Comparison of ENCODE assay signal across 29 mouse cellular contexts in genomic region chr2:73298841-73299240, GRCm38 (mm10). TPM values are rescaled to one million over a fixed set of nuclear protein-coding genes. Genes with fewer than 3 reads are reported as not detected.
"Had no signal": no experiment of that assay in that cellular context is flagged by ENCODE, and none has a peak within 500 bp of the region (broad histone marks: within the 10 kb centered on the region; RNA-seq: fewer than 3 reads in every experiment).

No protein-coding gene starts in this region.

- H3K27me3 ChIP-seq: embryonic facial prominence, embryonic 12.5 days; embryonic facial prominence, embryonic 13.5 days; embryonic facial prominence, embryonic 15.5 days; forebrain, embryonic 12.5 days; forebrain, embryonic 13.5 days; forebrain, embryonic 15.5 days had no signal

- H3K27ac ChIP-seq: embryonic facial prominence, embryonic 10.5 days; embryonic facial prominence, embryonic 12.5 days; embryonic facial prominence, embryonic 13.5 days; embryonic facial prominence, embryonic 15.5 days; forebrain, embryonic 10.5 days; forebrain, embryonic 12.5 days; forebrain, embryonic 13.5 days; forebrain, embryonic 15.5 days; gastrocnemius, adult 2 months; heart, adult 2 months had no signal

- H3K9ac ChIP-seq: embryonic facial prominence, embryonic 12.5 days; embryonic facial prominence, embryonic 13.5 days; embryonic facial prominence, embryonic 15.5 days; forebrain, embryonic 12.5 days; forebrain, embryonic 13.5 days; forebrain, embryonic 15.5 days; forebrain, postnatal 0 days had no signal

- H3K4me2 ChIP-seq: embryonic facial prominence, embryonic 12.5 days; embryonic facial prominence, embryonic 13.5 days; embryonic facial prominence, embryonic 15.5 days; forebrain, embryonic 12.5 days; forebrain, embryonic 13.5 days; forebrain, embryonic 15.5 days had no signal

- DNase-seq: cerebellum, adult 8-10 months; cerebellum, adult 9-10 months; cerebellum, adult 9-11 months; cerebellum, postnatal 10 days; cerebellum, postnatal 14 days; cerebellum, postnatal 25 days; cerebellum, postnatal 36 days; embryo, embryonic 11 days; forebrain, postnatal 0 days; gastrocnemius, adult 2 months; gastrocnemius, postnatal 10 days; gastrocnemius, postnatal 14 days; gastrocnemius, postnatal 25 days; gastrocnemius, postnatal 36 days; heart, adult 11 months; heart, adult 18-20 months; heart, adult 2 months had no signal

- H3K9me3 ChIP-seq: embryonic facial prominence, embryonic 10.5 days; embryonic facial prominence, embryonic 12.5 days; embryonic facial prominence, embryonic 13.5 days; embryonic facial prominence, embryonic 15.5 days; forebrain, embryonic 10.5 days; forebrain, embryonic 12.5 days; forebrain, embryonic 13.5 days; forebrain, embryonic 15.5 days had no signal

- H3K4me1 ChIP-seq: embryonic facial prominence, embryonic 10.5 days; embryonic facial prominence, embryonic 12.5 days; embryonic facial prominence, embryonic 13.5 days; embryonic facial prominence, embryonic 15.5 days; forebrain, embryonic 12.5 days; forebrain, embryonic 13.5 days; forebrain, embryonic 15.5 days had no signal

- ATAC-seq: forebrain, embryonic 13.5 days; forebrain, embryonic 14.5 days; forebrain, embryonic 15.5 days; forebrain, embryonic 16.5 days; forebrain, postnatal 0 days had no signal

- H3K4me3 ChIP-seq: embryonic facial prominence, embryonic 10.5 days; embryonic facial prominence, embryonic 12.5 days; embryonic facial prominence, embryonic 13.5 days; embryonic facial prominence, embryonic 15.5 days; erythroblast, embryonic 14.5 days; forebrain, embryonic 10.5 days; forebrain, embryonic 12.5 days; forebrain, embryonic 13.5 days; forebrain, embryonic 15.5 days; gastrocnemius, adult 2 months; heart, adult 2 months had no signal

RNA-seq across cellular contexts. Expression of gene Sp9, which starts 27.1 kb away (rescaled TPM):
- polyA plus RNA-seq: erythroblast, embryonic 14.5 days; gonadal fat pad, adult 2 months; heart, adult 2 months had no signal
